Mouse (Mus musculus) gastrocnemius, postnatal 36 days (tissue): ENCODE measurements around the gene Tmem132e. TPM values are rescaled to one million over a fixed set of nuclear protein-coding genes. Genes with fewer than 3 reads are reported as not detected.

Experiments used
- DNase-seq, 2 experiments: peaks; one replicate each; pipeline ENCODE4 v3.0.0; 2022
- intact Hi-C: fragments of 180-260 bp; cut with DNase I; formaldehyde crosslinking; loops from one replicate; pipeline ENCODE4 v1.15.1; 2025
- total RNA-seq, 2 experiments: library from RNA; stranded (reverse); gene quantifications; 2 replicates each; pipeline ENCODE4 v1.2.3; 2021

Gene Tmem132e
- total RNA-seq, 2 experiments from 2014 or later = not detected

GRCm38 (mm10) chr11:82423521-82423920, 34.8 kb downstream of the Tmem132e start:
- DNase-seq = no peak
- intact Hi-C loops = no loop called here

- no peak for DNase-seq
- intact Hi-C loops = no loop called here
Measured at GRCm38 (mm10) chr11:82428801-82429200, 40.1 kb downstream of the Tmem132e start.

- intact Hi-C loops = no loop called here
- no peak for DNase-seq
Measured at GRCm38 (mm10) chr11:82434091-82434831, 45.6 kb downstream of the Tmem132e start.

- no peak for DNase-seq
- intact Hi-C loops = no loop called here
Measured at GRCm38 (mm10) chr11:82434832-82435182, 46.1 kb downstream of the Tmem132e start.

- no peak for DNase-seq
- intact Hi-C loops = no loop called here
Measured at GRCm38 (mm10) chr11:82448485-82448884, 59.8 kb downstream of the Tmem132e start.

GRCm38 (mm10) chr11:82452516-82452915, 63.8 kb downstream of the Tmem132e start:
- DNase-seq = no peak

GRCm38 (mm10) chr11:82453230-82453629, 64.5 kb downstream of the Tmem132e start:
- no peak for DNase-seq
- intact Hi-C loops = no loop called here

More at GRCm38 (mm10) chr11:82452516-82452915, 63.8 kb downstream of the Tmem132e start:
- intact Hi-C loops = no loop called here

- DNase-seq = no peak
- intact Hi-C loops = no loop called here
Measured at GRCm38 (mm10) chr11:82461326-82461725, 72.6 kb downstream of the Tmem132e start.

- intact Hi-C loops = no loop called here
- DNase-seq = no peak
Measured at GRCm38 (mm10) chr11:82465536-82465935, 76.8 kb downstream of the Tmem132e start.

GRCm38 (mm10) chr11:82467218-82467617, 78.5 kb downstream of the Tmem132e start:
- no peak for DNase-seq
- intact Hi-C loops = no loop called here

GRCm38 (mm10) chr11:82471076-82471475, 82.4 kb downstream of the Tmem132e start:
- intact Hi-C loops = no loop called here
- DNase-seq = no peak

GRCm38 (mm10) chr11:82473137-82473621, 84.5 kb downstream of the Tmem132e start:
- no peak for DNase-seq

GRCm38 (mm10) chr11:82476092-82476491, 87.4 kb downstream of the Tmem132e start:
- DNase-seq = no peak
- intact Hi-C loops = no loop called here

More at GRCm38 (mm10) chr11:82473137-82473621, 84.5 kb downstream of the Tmem132e start:
- intact Hi-C loops = no loop called here

GRCm38 (mm10) chr11:82477412-82477811, 88.7 kb downstream of the Tmem132e start:
- no peak for DNase-seq
- intact Hi-C loops = no loop called here

GRCm38 (mm10) chr11:82480941-82481340, 92.2 kb downstream of the Tmem132e start:
- intact Hi-C loops = no loop called here
- no peak for DNase-seq

- DNase-seq = no peak
- intact Hi-C loops = no loop called here
Measured at GRCm38 (mm10) chr11:82487359-82488086, 98.8 kb downstream of the Tmem132e start.

GRCm38 (mm10) chr11:82490896-82491295, 102.2 kb downstream of the Tmem132e start:
- intact Hi-C loops = no loop called here
- DNase-seq = no peak

Other genes with a start within 250 kb of the Tmem132e start
- gene Ccl1, start 83.2 kb upstream of the Tmem132e start, total RNA-seq = not detected